Mouse (Mus musculus) heart, adult 2 months (tissue): ENCODE results near the gene Smim14. TPM values are rescaled to one million over a fixed set of nuclear protein-coding genes. Genes with fewer than 3 reads are reported as not detected.

Experiments used
- DNase-seq, 2 experiments: peaks; one replicate each; pipeline ENCODE4 v3.0.0; 2021
- H3K27ac ChIP-seq: fragments of 200-600 bp; 2 replicates; pipeline ENCODE4 v1.8.1; 2022
- H3K27me3 ChIP-seq: fragments of 200-500 bp; 2 replicates; pipeline ENCODE4 v1.6.1; 2012; ENCODE audit warnings: mild to moderate bottlenecking, low read length, inconsistent platforms, mixed read lengths; ENCODE audit not compliant: control insufficient read depth, insufficient read depth
- H3K36me3 ChIP-seq: fragments of 200-500 bp; 2 replicates; pipeline ENCODE4 v1.6.1; 2012; ENCODE audit warnings: low read length, inconsistent platforms; ENCODE audit not compliant: control insufficient read depth, insufficient read depth
- H3K4me1 ChIP-seq: fragments of 200-500 bp; 2 replicates; pipeline ENCODE4 v1.6.1; 2011; ENCODE audit warnings: low read length; ENCODE audit not compliant: control insufficient read depth, insufficient read depth
- H3K4me3 ChIP-seq: fragments of 200-600 bp; 2 replicates; pipeline ENCODE4 v1.8.1; 2022
- H3K79me2 ChIP-seq: fragments of 200-500 bp; replicated peaks from 2 replicates; pipeline ENCODE4 v1.6.1; 2012; ENCODE audit warnings: mild to moderate bottlenecking, inconsistent platforms, low read length, moderate library complexity, mixed read lengths; ENCODE audit not compliant: control insufficient read depth, insufficient read depth
- H3K9ac ChIP-seq: fragments of 200-500 bp; 2 replicates; pipeline ENCODE4 v1.6.1; 2012; ENCODE audit warnings: low read depth, mild to moderate bottlenecking, control low read depth, inconsistent platforms, low read length, mixed read lengths
- CTCF ChIP-seq: fragments of 200-600 bp; IDR thresholded peaks from 2 replicates; pipeline ENCODE4 v1.8.1; 2022; ENCODE audit warnings: antibody characterized with exemption, mild to moderate bottlenecking, moderate library complexity
- EP300 ChIP-seq: fragments of 200-500 bp; IDR thresholded peaks from 2 replicates; pipeline ENCODE4 v1.6.1; 2011; ENCODE audit warnings: low read depth, low read length, control low read depth; ENCODE audit not compliant: insufficient read depth
- POLR2A ChIP-seq: fragments of 200-500 bp; IDR thresholded peaks from 2 replicates; pipeline ENCODE4 v1.6.1; 2011; ENCODE audit warnings: mild to moderate bottlenecking, low read depth, low read length, control low read depth; ENCODE audit not compliant: insufficient read depth
- WGBS: fragments of 180-500 bp; shearing (Covaris S2); methylation state at CpG from one replicate; pipeline ENCODE4 v1.1.7; 2018; 5-methylcytosine and 5-hydroxymethylcytosine counted together
- intact Hi-C: fragments of 180-260 bp; cut with DNase I; formaldehyde crosslinking; loops from one replicate; pipeline ENCODE4 v1.15.1; 2025
- polyA plus RNA-seq: library from polyadenylated mRNA; depleted of rRNA; stranded (reverse); fragments of >200 nt; gene quantifications from 2 replicates; pipeline ENCODE4 v1.2.3, GENCODE M21; 2012; rRNA removed
- total RNA-seq, 2 experiments: library from RNA; stranded (reverse); gene quantifications; 2 replicates each; pipeline ENCODE4 v1.2.3; 2021

The Smim14 gene
- total and polyA plus RNA-seq, 3 experiments = 94.2 to 97.3 (median 97.1) TPM

DNA sequence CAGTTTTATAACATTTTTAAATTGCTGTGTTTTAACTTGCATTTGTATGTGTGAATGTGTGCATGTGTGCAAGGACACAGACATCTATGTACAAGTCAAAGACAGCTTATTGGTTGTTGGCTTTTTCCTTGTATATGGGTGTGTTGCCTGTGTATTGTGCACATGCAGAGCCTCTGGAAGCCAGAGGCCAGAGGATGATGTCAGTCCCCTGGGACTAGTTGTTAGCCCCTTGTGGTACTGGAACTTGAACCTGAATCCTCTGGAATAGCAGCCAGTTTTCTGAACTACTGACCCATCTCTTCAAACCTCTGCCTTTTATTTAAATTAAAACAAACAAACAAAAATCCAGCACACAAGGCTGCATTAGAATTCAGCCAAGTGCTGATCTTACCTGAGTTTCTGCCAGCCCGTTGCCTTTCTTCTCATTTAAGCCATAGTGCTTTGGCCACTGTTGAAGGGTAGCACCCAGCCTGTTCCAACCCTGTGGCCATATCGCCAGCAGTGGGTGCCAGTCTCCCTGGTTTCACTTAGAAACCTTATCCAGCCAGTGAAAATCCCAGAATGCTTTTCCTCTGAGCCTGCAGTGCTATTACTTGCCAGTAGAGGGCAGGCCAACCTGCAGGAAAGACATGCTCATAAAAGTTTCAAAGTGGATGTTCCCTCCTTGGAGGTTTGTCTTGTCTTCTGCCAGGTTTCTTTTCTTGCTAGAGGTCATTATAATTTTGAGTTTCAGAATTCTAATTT is 135.6 kb downstream of the Smim14 start:
- intact Hi-C loops = loop anchor here (1.0 to 10.0 kb wide), 2 partner anchors 296 to 533 kb away; partner anchors contain the start of gene Chrna9
- Histone ChIP-seq H3K79me2 (no peaks in the 10 kb centered on the region), H3K4me3 (no peak overlapping the region), H3K27ac (no peak overlapping the region), H3K4me1 (no peaks in the 10 kb centered on the region; the same call in 1 of the 2 replicates), H3K9ac (no peak overlapping the region), H3K27me3 (no peaks in the 10 kb centered on the region), H3K36me3 (no peaks in the 10 kb centered on the region)
- DNase-seq = peak; percentile 78 to 82
- 0 out of 2 replicates have a peak, but pooled peaks have one; percentile 67 for TF ChIP-seq EP300
- peak; percentile 99; the same call in 1 of the 2 replicates for TF ChIP-seq CTCF
- TF ChIP-seq POLR2A = no peak
- WGBS = 20% methylated on average over 2 of the region's 2 CpGs

Other genes with a start within 250 kb of the Smim14 start
- 10 to 100 TPM; 31.9 to 38.2 TPM for gene Rfc1, start 201.5 kb downstream of the Smim14 start, total RNA-seq
- gene Rfc1, start 201.5 kb downstream of the Smim14 start, polyA plus RNA-seq = 8.4 and 11.5 TPM in 2 replicates
- gene Klb, start 188.9 kb downstream of the Smim14 start, total RNA-seq = under 1 TPM; 0.08 to 0.34 TPM
- 0.91 and 1.1 TPM in 2 replicates for gene Klb, start 188.9 kb downstream of the Smim14 start, polyA plus RNA-seq
- gene Rpl9, start 145.7 kb downstream of the Smim14 start, total RNA-seq = 100 to 1,000 TPM; 592 to 715 TPM
- 190 and 325 TPM in 2 replicates for gene Rpl9, start 145.7 kb downstream of the Smim14 start, polyA plus RNA-seq
- gene Lias, start 145.7 kb downstream of the Smim14 start, total RNA-seq = 10 to 100 TPM; 45.7 to 54.1 TPM
- 21.3 and 32.5 TPM in 2 replicates for gene Lias, start 145.7 kb downstream of the Smim14 start, polyA plus RNA-seq
- gene Ugdh, start 101.2 kb downstream of the Smim14 start, total RNA-seq = 10 to 100 TPM; 13.6 to 18.0 TPM
- 6.1 and 12.7 TPM in 2 replicates for gene Ugdh, start 101.2 kb downstream of the Smim14 start, polyA plus RNA-seq
- not detected for gene Gm43552, start 44.4 kb downstream of the Smim14 start, total RNA-seq
- not detected in 2 replicates for gene Gm43552, start 44.4 kb downstream of the Smim14 start, polyA plus RNA-seq
- gene Ube2k, start within 50 bp of the Smim14 start, total RNA-seq = 10 to 100 TPM; 57.3 to 70.3 TPM
- gene Ube2k, start within 50 bp of the Smim14 start, polyA plus RNA-seq = 21.4 and 34.5 TPM in 2 replicates
- gene Pds5a, start 161.1 kb upstream of the Smim14 start, total RNA-seq = 10 to 100 TPM; 54.8 to 65.4 TPM
- gene Pds5a, start 161.1 kb upstream of the Smim14 start, polyA plus RNA-seq = 14.8 and 25.6 TPM in 2 replicates
- gene N4bp2, start 226.3 kb upstream of the Smim14 start, total RNA-seq = 10 to 100 TPM; 11.1 TPM
- 2.4 and 4.1 TPM in 2 replicates for gene N4bp2, start 226.3 kb upstream of the Smim14 start, polyA plus RNA-seq